Mouse (Mus musculus) erythroid progenitor cell, adult 5-6 weeks (primary cell): ENCODE results near the gene Zfp217. TPM values are rescaled to one million over a fixed set of nuclear protein-coding genes. Genes with fewer than 3 reads are reported as not detected.

ENCODE experiments used
- ATAC-seq: replicated peaks from 2 replicates; pipeline ENCODE4 v1.8.0; 2016; ENCODE audit warnings: moderate number of reproducible peaks, mild to moderate bottlenecking, moderate TSS enrichment, inconsistent platforms; ENCODE audit not compliant: poor library complexity, low FRiP score, severe bottlenecking
- total RNA-seq, 2 experiments: library from RNA; stranded (forward) in 1 of 2; stranded (reverse) in 1 of 2; fragments of 150-400 nt in 1 of 2; fragments of 186-747, 209-891 nt in 1 of 2; gene quantifications; 2 replicates each; pipeline versions ENCODE4 v1.2.3 to v1.2.4; 2015 to 2017; ENCODE audit warnings: low replicate concordance in 2 of 2

Gene Zfp217
- total RNA-seq, 2 experiments from 2014 or later: 19.7 to 25.7 TPM

GRCm38 (mm10) chr2:170163671-170164462 is 16.0 kb upstream of the Zfp217 start:
- no peak for ATAC-seq

GRCm38 (mm10) chr2:170159795-170160568 is 12.1 kb upstream of the Zfp217 start:
- ATAC-seq: no peak

GRCm38 (mm10) chr2:170158987-170159386 is 11.1 kb upstream of the Zfp217 start:
- no peak for ATAC-seq

- peak; percentile 82 for ATAC-seq
Measured at GRCm38 (mm10) chr2:170158251-170158650, 10.3 kb upstream of the Zfp217 start.

GRCm38 (mm10) chr2:170157280-170158200 is 9.6 kb upstream of the Zfp217 start:
- ATAC-seq: no peak

GRCm38 (mm10) chr2:170155089-170155740 is 7.3 kb upstream of the Zfp217 start:
- ATAC-seq: peak; percentile 56

GRCm38 (mm10) chr2:170154738-170155088 is 6.8 kb upstream of the Zfp217 start:
- no peak for ATAC-seq

- no peak for ATAC-seq
Measured at GRCm38 (mm10) chr2:170154301-170154721, 6.4 kb upstream of the Zfp217 start.

- peak; percentile 32; the same call in 1 of the 2 replicates for ATAC-seq
Measured at GRCm38 (mm10) chr2:170153421-170154271, 5.7 kb upstream of the Zfp217 start.

GRCm38 (mm10) chr2:170152856-170153255 is 5.0 kb upstream of the Zfp217 start:
- ATAC-seq: peak; percentile 33

GRCm38 (mm10) chr2:170152036-170152686 is 4.3 kb upstream of the Zfp217 start:
- ATAC-seq: no peak

- ATAC-seq: peak; percentile 65
Measured at GRCm38 (mm10) chr2:170151470-170151869, 3.6 kb upstream of the Zfp217 start.

- no peak for ATAC-seq
Measured at GRCm38 (mm10) chr2:170148828-170149227, 925 bp upstream of the Zfp217 start.

- ATAC-seq: no peak
Measured at GRCm38 (mm10) chr2:170147170-170147569, 733 bp downstream of the Zfp217 start.

- no peak for ATAC-seq
Measured at GRCm38 (mm10) chr2:170144343-170144742, 3.6 kb downstream of the Zfp217 start.

GRCm38 (mm10) chr2:170143861-170144260 is 4.0 kb downstream of the Zfp217 start:
- ATAC-seq: no peak

GRCm38 (mm10) chr2:170142542-170142941 is 5.4 kb downstream of the Zfp217 start:
- ATAC-seq: peak; percentile 25; the same call in 1 of the 2 replicates

- ATAC-seq: no peak
Measured at GRCm38 (mm10) chr2:170141481-170141880, 6.4 kb downstream of the Zfp217 start.
